Mouse (Mus musculus): ENCODE data around the gene Synm. TPM values are rescaled to one million over a fixed set of nuclear protein-coding genes. Genes with fewer than 3 reads are reported as not detected.

Gene Synm
- total and polyA plus RNA-seq, 3 experiments: 0.01 TPM; not detected in 2

DNA sequence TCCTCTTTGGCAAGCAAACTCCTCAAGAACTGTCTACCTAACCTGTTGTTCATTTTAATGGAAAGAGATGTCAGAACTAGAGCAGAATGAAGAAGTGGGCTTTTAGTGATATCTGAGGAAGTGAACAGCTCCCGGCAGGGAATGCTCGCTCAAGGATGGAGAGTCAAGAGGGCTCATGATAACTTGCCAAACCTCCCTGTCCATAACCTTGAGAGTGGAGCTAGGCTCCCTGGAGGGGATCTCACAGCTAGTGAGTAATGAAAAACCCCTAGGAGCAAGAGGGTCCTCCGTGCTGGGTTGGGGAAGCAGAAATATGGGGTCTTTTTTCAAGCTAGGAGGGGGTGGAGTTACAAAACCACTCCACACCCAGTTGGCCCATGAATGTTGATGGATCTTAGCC lies 4.1 kb upstream of the Synm start:
- no peak for TF ChIP-seq POLR2A (IDR thresholded peaks at IDR 0.05; ENCODE audit: control insufficient read depth in 1 of 2, insufficient read depth in 1 of 2, low read depth in 1 of 2, low read length in 2 of 2, poor library complexity in 1 of 2)
- TF ChIP-seq CHD2 (IDR thresholded peaks at IDR 0.05; ENCODE audit: low read length): no peak
- TF ChIP-seq KAT2A (conservative IDR thresholded peaks at IDR 0.05; ENCODE audit: low read depth, low read length): no peak
- no peak for TF ChIP-seq ZC3H11A (IDR thresholded peaks at IDR 0.05; ENCODE audit: low read depth, low read length)
- TF ChIP-seq GABPA (IDR thresholded peaks at IDR 0.05; ENCODE audit: low read depth, low read length): no peak
- no peak for TF ChIP-seq USF1 (IDR thresholded peaks at IDR 0.05; ENCODE audit: low read depth, low read length)
- no peak for TF ChIP-seq BHLHE40 (IDR thresholded peaks at IDR 0.05; ENCODE audit: borderline replicate concordance, low read depth, low read length)
- no peak for TF ChIP-seq USF2 (IDR thresholded peaks at IDR 0.05; ENCODE audit: borderline replicate concordance in 1 of 2, insufficient read depth in 1 of 2, low read depth in 1 of 2, low read length in 2 of 2)
- no peak for TF ChIP-seq ELF1 (IDR thresholded peaks at IDR 0.05; ENCODE audit: low read depth, low read length)
- no peak for TF ChIP-seq ZKSCAN1 (IDR thresholded peaks at IDR 0.05; ENCODE audit: low read depth, low read length)
- no peak for TF ChIP-seq EP300 (IDR thresholded peaks at IDR 0.05; ENCODE audit: low read depth in 1 of 2, low read length in 2 of 2)
- no peak for TF ChIP-seq HCFC1 (IDR thresholded peaks at IDR 0.05; ENCODE audit: low read depth, low read length)
- no peak for TF ChIP-seq GATA1 (IDR thresholded peaks at IDR 0.05; ENCODE audit: low read depth, low read length)
- no peak for TF ChIP-seq MAX (IDR thresholded peaks at IDR 0.05; ENCODE audit: low read length)
- no peak for TF ChIP-seq CHD1 (IDR thresholded peaks at IDR 0.05; ENCODE audit: low read depth, low read length)
- TF ChIP-seq MYB (IDR thresholded peaks at IDR 0.05; ENCODE audit: low read depth, low read length): no peak
- TF ChIP-seq MXI1 (IDR thresholded peaks at IDR 0.05; ENCODE audit: low read depth, low read length): no peak
- TF ChIP-seq MEF2A (IDR thresholded peaks at IDR 0.05; ENCODE audit: extremely low read depth, insufficient replicate concordance, low read depth, low read length, poor library complexity, severe bottlenecking): no peak
- TF ChIP-seq SMC3 (IDR thresholded peaks at IDR 0.05; ENCODE audit: low read depth, low read length): no peak
- TF ChIP-seq MAFK (IDR thresholded peaks at IDR 0.05; ENCODE audit: borderline replicate concordance, low read depth, low read length): no peak

More for the DNA sequence above, 4.1 kb upstream of the Synm start:
- DNase-seq (ENCODE audit: low read depth, low spot score): no peak
- Histone ChIP-seq H3K36me3 (ENCODE audit: control insufficient read depth in 1 of 2, insufficient read depth in 2 of 2, low read length in 2 of 2) (no peaks in the 10 kb centered on the region), H3K9me3 (replicated peaks; ENCODE audit: insufficient read depth, low read length) (no peaks in the 10 kb centered on the region), H3K27ac (ENCODE audit: control insufficient read depth, low read depth, low read length) (no peak overlapping the region), H3K4me3 (ENCODE audit: control insufficient read depth in 1 of 2, insufficient read depth in 1 of 2, low read depth in 2 of 2, low read length in 2 of 2) (no peak overlapping the region), H3K79me2 (ENCODE audit: control insufficient read depth, insufficient read depth, low read length, poor library complexity) (no peaks in the 10 kb centered on the region), H3K9ac (ENCODE audit: control insufficient read depth, low read depth, low read length, poor library complexity, severe bottlenecking) (no peak overlapping the region), H3K27me3 (ENCODE audit: control insufficient read depth in 1 of 2, insufficient read depth in 2 of 2, low read length in 2 of 2) (no peaks in the 10 kb centered on the region), H3K4me1 (ENCODE audit: control insufficient read depth in 1 of 2, insufficient read depth in 2 of 2, low read length in 2 of 2) (no peaks in the 10 kb centered on the region)

Data from MEL (cell line).